In genomic region chr9:13493746-13494145, GRCm38 (mm10) we compare ENCODE assay signal across 25 mouse cellular contexts. TPM values are rescaled to one million over a fixed set of nuclear protein-coding genes. Genes with fewer than 3 reads are reported as not detected.
"Had no signal": no experiment of that assay in that cellular context is flagged by ENCODE, and none has a peak within 500 bp of the region (broad histone marks: within the 10 kb centered on the region; RNA-seq: fewer than 3 reads in every experiment).

No protein-coding gene starts in this region.

- H3K9ac ChIP-seq: neural tube, embryonic 13.5 days; neural tube, embryonic 15.5 days; stomach, embryonic 15.5 days had no signal

- H3K9me3 ChIP-seq: neural tube, embryonic 13.5 days; neural tube, embryonic 15.5 days; stomach, embryonic 15.5 days had no signal

- H3K4me2 ChIP-seq: neural tube, embryonic 13.5 days; neural tube, embryonic 15.5 days; stomach, embryonic 15.5 days had no signal

- H3K4me3 ChIP-seq: neural tube, embryonic 13.5 days; neural tube, embryonic 15.5 days; stomach, embryonic 15.5 days had no signal

- H3K27me3 ChIP-seq: neural tube, embryonic 13.5 days; neural tube, embryonic 15.5 days; stomach, embryonic 15.5 days had no signal

- H3K36me3 ChIP-seq: neural tube, embryonic 13.5 days; neural tube, embryonic 15.5 days; stomach, embryonic 15.5 days had no signal

- H3K27ac ChIP-seq: neural tube, embryonic 13.5 days; neural tube, embryonic 15.5 days; stomach, embryonic 15.5 days; stomach, postnatal 0 days had no signal

- DNase-seq: retina, postnatal 1 day; right cerebral cortex, adult 18-20 months; right cerebral cortex, postnatal 14 days; right cerebral cortex, postnatal 25 days; right cerebral cortex, postnatal 4 days; spleen, adult 18-20 months; thymus, adult 18-20 months; thymus, adult 2 months; thymus, postnatal 14 days; thymus, postnatal 25 days; thymus, postnatal 36 days; thymus, postnatal 4 days had no signal

RNA-seq across cellular contexts. Expression of gene Gm17571, which starts 47.2 kb away (rescaled TPM):
- total RNA-seq: neutrophil, adult 5-6 weeks had no signal
- polyA plus RNA-seq: neural tube, embryonic 13.5 days; neural tube, embryonic 14.5 days; neural tube, embryonic 15.5 days; small intestine, adult 2 months; spleen, adult 2 months; stomach, embryonic 14.5 days; stomach, embryonic 15.5 days; stomach, embryonic 16.5 days; stomach, postnatal 0 days; testis, adult 2 months; thymus, adult 2 months; thymus, postnatal 0 days; urinary bladder, adult 2 months had no signal
